Mouse (Mus musculus) neural tube, embryonic 14.5 days (tissue): Measurements from ENCODE around the gene Vps8. TPM values are rescaled to one million over a fixed set of nuclear protein-coding genes. Genes with fewer than 3 reads are reported as not detected.

ENCODE experiments used
- ATAC-seq: fragments of 200-750 bp; cut with Nextera tagmentation; 2 replicates; pipeline ENCODE4 v1.8.0; 2017; ENCODE audit warnings: low read depth, mild to moderate bottlenecking, moderate TSS enrichment, moderate library complexity
- H3K27ac ChIP-seq: fragments of 300-500 bp; sonication (generic); 2 replicates; pipeline ENCODE4 v1.5.1; 2014; ENCODE audit warnings: low read depth, mild to moderate bottlenecking, control low read depth, low read length, moderate library complexity, mixed read lengths
- H3K27me3 ChIP-seq: fragments of 300-500 bp; sonication (generic); 2 replicates; pipeline ENCODE4 v1.6.1; 2014; ENCODE audit warnings: low read length; ENCODE audit not compliant: control insufficient read depth, insufficient read depth
- H3K36me3 ChIP-seq: fragments of 300-500 bp; sonication (generic); 2 replicates; pipeline ENCODE4 v1.6.1; 2014; ENCODE audit warnings: low read length, mixed read lengths; ENCODE audit not compliant: control insufficient read depth, insufficient read depth
- H3K4me1 ChIP-seq: fragments of 300-500 bp; sonication (generic); 2 replicates; pipeline ENCODE4 v1.6.1; 2014; ENCODE audit warnings: low read length; ENCODE audit not compliant: control insufficient read depth, insufficient read depth
- H3K4me2 ChIP-seq: fragments of 300-500 bp; sonication (generic); 2 replicates; pipeline ENCODE4 v1.6.1; 2014; ENCODE audit warnings: mild to moderate bottlenecking, low read depth, low read length, control low read depth
- H3K4me3 ChIP-seq: fragments of 300-500 bp; sonication (generic); 2 replicates; pipeline ENCODE4 v1.5.1; 2014; ENCODE audit warnings: low read depth, low read length, control low read depth, mixed read lengths
- H3K9ac ChIP-seq: fragments of 300-500 bp; sonication (generic); replicated peaks from 2 replicates; pipeline ENCODE4 v1.6.1; 2014; ENCODE audit warnings: low read depth, mild to moderate bottlenecking, control low read depth, low read length, mixed read lengths
- H3K9me3 ChIP-seq: fragments of 300-500 bp; sonication (generic); 2 replicates; pipeline ENCODE4 v1.6.1; 2016; ENCODE audit warnings: low read length; ENCODE audit not compliant: control insufficient read depth
- WGBS: fragments of 180-500 bp; shearing (Covaris S2); extraction: QIAGEN DNeasy Blood & Tissue Kit; methylation state at CpG from one replicate; pipeline ENCODE4 v1.1.7; 2014; 5-methylcytosine and 5-hydroxymethylcytosine counted together
- polyA plus RNA-seq: library from polyadenylated mRNA; unstranded; fragments of >200 nt; fragmentation: Nextera tagmentation; extraction: Ambion mirVana; gene quantifications from 2 replicates; pipeline ENCODE4 v1.2.1, GENCODE M21; 2014

The Vps8 gene
- polyA plus RNA-seq, 1 experiment from 2014 or later, result 37.9 TPM

DNA sequence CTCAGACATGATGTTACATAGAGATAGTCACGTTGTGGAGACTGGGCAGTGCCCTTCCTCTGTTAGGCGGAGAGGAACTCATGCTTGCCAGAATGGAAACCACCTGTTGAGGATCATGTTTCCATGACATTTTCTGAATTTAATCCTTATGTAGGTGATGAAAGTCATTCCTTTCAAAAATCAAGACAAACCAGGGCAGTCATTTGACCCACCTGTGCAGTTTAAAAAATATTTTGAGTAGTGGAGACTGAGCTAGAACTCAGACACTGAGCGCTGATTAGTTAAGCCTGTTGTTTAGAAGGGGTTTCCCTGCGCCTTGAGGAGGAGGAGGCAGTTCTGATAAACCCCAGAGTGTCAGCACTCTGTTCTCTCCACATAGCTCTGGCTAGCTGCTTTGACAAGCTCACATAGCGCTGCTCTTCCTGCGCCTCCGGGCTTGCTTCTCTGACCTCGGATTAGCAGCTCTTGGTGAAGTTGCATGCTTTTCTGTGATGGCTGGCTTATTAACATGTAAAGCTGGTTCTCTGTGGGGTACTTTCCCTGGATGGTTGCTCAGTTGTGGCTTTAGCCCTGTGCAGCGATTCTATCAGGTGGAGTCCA is 22.2 kb downstream of the Vps8 start:
- no peaks in the 10 kb centered on the region for H3K27me3 ChIP-seq
- no peak overlapping the region for H3K27ac ChIP-seq
- H3K9ac ChIP-seq, result no peak overlapping the region
- H3K4me1 ChIP-seq, result no peaks in the 10 kb centered on the region
- no peak overlapping the region for H3K4me3 ChIP-seq
- peaks cover 17% of the 10 kb centered on the region; the same call in 1 of the 2 replicates for H3K36me3 ChIP-seq
- WGBS, result 79% methylated on average over 9 of the region's 9 CpGs
- no peak for ATAC-seq
- H3K9me3 ChIP-seq, result no peaks in the 10 kb centered on the region
- no peak overlapping the region for H3K4me2 ChIP-seq

DNA sequence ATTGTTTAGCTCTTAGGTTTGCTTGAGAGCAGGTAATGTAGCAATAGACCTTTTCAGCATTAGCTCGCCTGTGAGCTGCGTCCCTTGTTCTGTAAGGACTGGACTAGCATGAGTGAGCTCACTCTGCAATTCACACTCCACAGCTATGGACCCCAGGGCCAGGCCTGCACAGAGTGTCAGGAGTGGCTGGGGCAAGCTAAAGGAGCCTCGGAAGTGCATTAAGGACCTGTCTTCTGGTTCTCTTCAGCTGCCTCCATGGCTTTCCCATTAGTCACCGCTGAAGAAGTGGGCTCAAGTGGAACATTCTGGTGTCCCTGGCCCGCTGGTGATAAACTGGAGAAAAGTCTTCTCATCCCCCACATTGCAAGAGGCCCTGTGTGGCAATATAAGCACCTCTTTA is 24.5 kb downstream of the Vps8 start:
- no peak for ATAC-seq
- WGBS, result 90% methylated on average over 5 of the region's 5 CpGs
- no peak overlapping the region for H3K27ac ChIP-seq

DNA sequence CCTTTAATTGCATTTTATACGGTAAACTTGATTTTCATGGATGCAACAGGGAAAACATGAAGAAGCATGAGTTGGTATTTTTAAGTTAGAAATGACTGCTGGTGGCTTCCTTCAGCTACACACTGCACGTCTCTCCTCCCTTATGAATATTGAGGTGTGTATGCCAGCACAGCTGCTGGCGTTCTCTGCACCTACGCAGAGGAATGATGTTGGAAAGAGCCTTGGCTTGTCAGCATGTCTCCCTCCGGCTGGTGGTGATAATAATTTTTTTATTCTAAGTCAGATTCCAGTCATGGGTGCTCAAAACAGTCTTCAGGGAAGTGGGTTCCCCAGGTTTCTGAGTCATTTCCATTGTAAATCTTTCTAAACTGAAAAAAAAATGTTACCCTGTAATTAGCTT is 25.5 kb downstream of the Vps8 start:
- H3K4me3 ChIP-seq, result no peak overlapping the region
- WGBS, result 90% methylated on average over 5 of the region's 5 CpGs
- H3K9ac ChIP-seq, result no peak overlapping the region
- no peaks in the 10 kb centered on the region for H3K27me3 ChIP-seq
- H3K36me3 ChIP-seq, result peaks cover 7% of the 10 kb centered on the region; the same call in 1 of the 2 replicates
- H3K27ac ChIP-seq, result no peak overlapping the region
- H3K4me2 ChIP-seq, result no peak overlapping the region
- no peaks in the 10 kb centered on the region for H3K4me1 ChIP-seq
- ATAC-seq, result no peak
- no peaks in the 10 kb centered on the region for H3K9me3 ChIP-seq

More for the DNA sequence above, 24.5 kb downstream of the Vps8 start:
- Histone ChIP-seq H3K27me3 (no peaks in the 10 kb centered on the region), H3K9ac (no peak overlapping the region), H3K4me3 (no peak overlapping the region), H3K9me3 (no peaks in the 10 kb centered on the region), H3K4me1 (no peaks in the 10 kb centered on the region), H3K4me2 (no peak overlapping the region), H3K36me3 (peaks cover 16% of the 10 kb centered on the region; the same call in 1 of the 2 replicates)

DNA sequence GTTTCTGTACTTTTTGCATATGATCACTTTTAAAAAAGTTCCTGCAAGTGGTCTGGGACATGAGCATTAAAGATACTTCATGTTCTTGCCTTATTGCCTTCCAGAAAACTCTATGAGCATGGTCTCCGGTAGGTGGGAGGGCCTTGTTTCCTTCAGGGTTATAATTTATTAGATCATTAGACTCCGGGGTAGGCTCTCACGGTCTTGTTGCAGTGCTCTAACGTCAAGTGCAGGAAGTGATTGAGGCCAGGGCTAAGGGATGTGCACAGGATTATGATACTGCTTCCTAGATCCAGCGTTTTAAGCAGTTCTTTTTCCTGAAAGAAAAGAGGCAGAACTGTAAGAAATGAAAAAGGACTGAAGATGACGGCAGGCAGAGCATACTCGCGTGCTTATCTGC is 27.0 kb downstream of the Vps8 start:
- Histone ChIP-seq H3K36me3 (no peaks in the 10 kb centered on the region), H3K4me3 (no peak overlapping the region), H3K27me3 (no peaks in the 10 kb centered on the region), H3K4me2 (no peak overlapping the region), H3K27ac (no peak overlapping the region), H3K9ac (no peak overlapping the region), H3K4me1 (no peaks in the 10 kb centered on the region), H3K9me3 (no peaks in the 10 kb centered on the region)
- ATAC-seq, result no peak
- 71% methylated on average over 8 of the region's 8 CpGs for WGBS

DNA sequence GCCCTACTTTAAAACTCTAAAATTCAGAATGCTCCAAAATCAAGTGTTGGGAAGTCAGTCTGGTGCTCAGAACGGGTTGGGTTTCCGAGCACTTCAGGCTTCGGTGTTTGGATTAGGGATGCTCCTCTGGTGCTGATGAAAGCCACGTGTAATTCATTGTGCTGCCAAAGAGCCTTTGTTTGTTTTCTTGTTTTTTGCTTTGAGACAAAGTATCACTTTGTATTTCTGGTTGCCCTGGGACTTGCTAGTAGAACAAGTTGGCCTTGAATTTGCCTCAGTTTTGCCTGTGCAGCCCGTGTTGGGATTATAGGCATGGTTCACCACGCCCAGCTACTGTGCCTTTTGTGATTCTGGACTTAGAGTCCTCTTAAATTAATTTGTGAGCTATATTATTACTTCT is 29.7 kb downstream of the Vps8 start:
- no peak for ATAC-seq
- H3K27me3 ChIP-seq, result no peaks in the 10 kb centered on the region
- H3K4me1 ChIP-seq, result no peaks in the 10 kb centered on the region
- H3K27ac ChIP-seq, result no peak overlapping the region
- no peaks in the 10 kb centered on the region for H3K9me3 ChIP-seq
- H3K36me3 ChIP-seq, result peaks cover 5% of the 10 kb centered on the region; the same call in 1 of the 2 replicates
- no peak overlapping the region for H3K9ac ChIP-seq
- no peak overlapping the region for H3K4me2 ChIP-seq
- WGBS, result 82% methylated on average over 6 of the region's 6 CpGs
- H3K4me3 ChIP-seq, result no peak overlapping the region

DNA sequence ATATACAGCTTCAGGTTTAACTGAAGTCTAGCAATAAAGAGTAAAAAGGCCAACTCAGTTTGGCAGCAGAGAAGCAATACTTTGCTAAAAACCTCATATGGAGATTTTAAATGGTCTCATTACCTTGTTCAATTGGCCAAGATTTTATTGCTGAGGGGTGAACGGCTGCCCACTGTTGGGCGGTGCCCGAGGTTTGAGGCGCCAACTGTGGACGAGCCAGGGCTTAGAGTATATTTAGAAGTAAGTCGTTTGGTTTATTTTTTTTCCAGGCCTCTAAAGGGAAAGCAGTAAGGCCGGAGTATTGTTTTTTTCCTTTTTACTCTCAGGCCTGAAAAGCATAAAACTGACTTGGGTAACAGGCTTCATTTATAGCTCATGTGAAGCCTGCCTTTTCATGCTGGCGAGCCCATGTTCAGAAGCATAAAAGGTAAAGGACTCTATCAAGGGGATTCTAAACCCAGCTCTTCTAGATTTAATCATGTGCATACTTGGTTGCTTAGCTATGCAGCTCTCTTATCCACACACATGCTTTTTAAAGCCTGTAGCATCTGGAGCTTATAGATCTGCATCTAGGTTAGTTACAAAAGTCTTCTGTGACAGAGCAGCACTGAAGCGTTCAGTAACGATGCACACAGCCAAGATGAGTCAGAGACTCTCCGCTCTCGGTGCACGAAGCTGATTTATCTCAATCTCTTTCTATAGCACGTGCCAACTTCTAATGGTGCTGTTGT is 34.9 kb downstream of the Vps8 start:
- Histone ChIP-seq H3K27ac (no peak overlapping the region), H3K27me3 (no peaks in the 10 kb centered on the region), H3K36me3 (peaks cover 12% of the 10 kb centered on the region), H3K4me3 (no peak overlapping the region), H3K9me3 (no peaks in the 10 kb centered on the region), H3K4me1 (no peaks in the 10 kb centered on the region), H3K4me2 (no peak overlapping the region), H3K9ac (no peak overlapping the region)
- 70% methylated on average over 14 of the region's 14 CpGs for WGBS
- no peak for ATAC-seq

DNA sequence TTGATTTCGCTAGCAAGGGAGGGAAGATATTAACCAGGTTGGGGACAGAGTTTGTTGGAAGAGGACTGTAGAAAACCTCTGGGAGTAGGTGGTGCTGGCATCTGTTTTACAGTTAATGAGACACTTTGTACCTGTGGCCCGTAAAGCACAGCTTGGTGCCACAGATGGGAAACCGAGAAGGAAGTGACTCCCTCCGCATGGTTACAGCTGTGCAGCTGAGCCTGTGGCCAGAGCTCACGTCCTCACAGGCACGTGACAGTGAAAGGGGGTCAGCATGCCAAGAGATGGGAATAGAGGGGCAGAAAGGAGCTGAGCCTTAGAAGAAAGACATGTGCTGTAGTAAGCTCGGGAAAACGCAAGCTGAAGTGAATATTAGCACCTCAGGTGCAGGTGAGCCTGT is 43.0 kb downstream of the Vps8 start:
- H3K9me3 ChIP-seq, result no peaks in the 10 kb centered on the region
- no peak for ATAC-seq
- 59% methylated on average over 8 of the region's 8 CpGs for WGBS
- H3K27ac ChIP-seq, result no peak overlapping the region
- peaks cover 8% of the 10 kb centered on the region for H3K36me3 ChIP-seq
- no peak overlapping the region for H3K9ac ChIP-seq
- H3K4me2 ChIP-seq, result no peak overlapping the region
- H3K4me1 ChIP-seq, result no peaks in the 10 kb centered on the region
- H3K4me3 ChIP-seq, result no peak overlapping the region
- H3K27me3 ChIP-seq, result no peaks in the 10 kb centered on the region

DNA sequence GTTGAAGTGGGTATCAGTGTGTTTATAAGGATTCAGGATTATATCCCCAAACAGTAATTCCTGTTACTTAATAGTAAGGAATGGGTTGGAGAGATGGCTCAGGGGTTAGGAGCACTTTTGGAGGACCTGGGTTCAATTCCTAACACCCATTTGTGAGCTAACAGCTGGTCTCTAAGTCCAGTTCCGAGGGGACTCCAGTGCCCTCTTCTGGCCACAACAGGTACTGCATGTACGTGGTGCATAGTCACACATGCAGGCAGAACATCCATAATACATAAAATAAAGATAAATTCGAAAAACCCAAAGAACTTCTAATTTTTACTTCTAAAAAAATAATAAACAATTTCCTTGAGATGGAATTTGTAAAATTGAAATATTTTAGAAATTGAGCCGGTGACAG is 47.5 kb downstream of the Vps8 start:
- H3K4me2 ChIP-seq, result no peak overlapping the region
- H3K4me1 ChIP-seq, result no peaks in the 10 kb centered on the region
- H3K9me3 ChIP-seq, result no peaks in the 10 kb centered on the region
- ATAC-seq, result no peak
- H3K27ac ChIP-seq, result no peak overlapping the region
- H3K27me3 ChIP-seq, result no peaks in the 10 kb centered on the region
- H3K36me3 ChIP-seq, result peaks cover 23% of the 10 kb centered on the region
- 93% methylated on average over 4 of the region's 4 CpGs for WGBS
- no peak overlapping the region for H3K4me3 ChIP-seq
- no peak overlapping the region for H3K9ac ChIP-seq

DNA sequence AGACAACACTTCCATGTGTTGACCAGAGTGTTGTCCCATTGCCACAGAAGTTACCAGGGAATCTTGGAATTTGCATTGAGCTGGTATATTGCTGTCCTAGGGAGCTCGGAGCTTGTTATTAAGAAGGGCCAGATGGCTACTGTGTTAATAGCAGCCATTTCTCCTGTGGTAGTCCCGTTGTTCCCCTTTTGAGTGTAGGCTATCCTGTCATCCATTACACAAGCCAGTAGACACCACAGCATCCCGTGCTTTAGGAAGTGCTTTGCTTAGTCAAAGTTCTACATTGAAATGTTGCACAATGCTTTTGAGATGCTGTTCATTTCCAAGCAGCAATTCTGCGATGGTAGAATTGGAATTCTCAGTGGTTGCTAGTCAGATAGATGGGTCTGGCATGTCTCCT is 54.2 kb downstream of the Vps8 start:
- Histone ChIP-seq H3K36me3 (peaks cover 18% of the 10 kb centered on the region; the same call in 1 of the 2 replicates), H3K4me2 (no peak overlapping the region), H3K4me3 (no peak overlapping the region), H3K27ac (no peak overlapping the region), H3K4me1 (no peaks in the 10 kb centered on the region), H3K9ac (no peak overlapping the region), H3K27me3 (no peaks in the 10 kb centered on the region), H3K9me3 (no peaks in the 10 kb centered on the region)
- 85% methylated on average over 4 of the region's 4 CpGs for WGBS
- ATAC-seq, result no peak
